ENCODE assay signal across 24 mouse cellular contexts in the genomic region with DNA sequence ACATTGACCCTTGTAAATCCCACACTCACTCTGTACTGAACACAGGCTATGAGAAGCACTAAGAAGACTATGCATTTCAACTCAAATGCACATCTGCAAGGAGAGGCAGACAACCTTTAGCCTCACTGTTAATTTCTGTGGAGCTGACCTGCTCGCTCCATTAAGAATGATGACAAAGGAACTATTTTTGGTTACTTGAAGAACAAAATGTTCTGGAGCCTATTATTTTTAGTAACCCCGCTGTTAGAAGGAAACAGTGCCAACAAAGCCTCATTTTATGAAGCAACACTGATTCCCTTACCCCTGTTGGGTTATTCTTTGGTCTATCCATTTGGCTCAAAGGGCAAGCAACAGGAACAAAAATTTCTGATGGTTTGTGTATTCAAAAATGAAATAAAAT.
DNase-seq lines count a peak whose midpoint lies in the region; TF ChIP-seq lines count a peak whose summit lies in the region.
"Had no signal": no experiment of that assay in that cellular context is flagged by ENCODE, and none has a peak within 500 bp of the region (broad histone marks: within the 10 kb centered on the region; RNA-seq: fewer than 3 reads in every experiment).

No protein-coding gene starts in this region.

- TF ChIP-seq CTCF in lung, adult 2 months (IDR thresholded peaks at IDR 0.05; ENCODE audit: insufficient read depth, low read length): no peak

- DNase-seq in adrenal gland, postnatal 14 days: peak; percentile 11
- DNase-seq in adrenal gland, adult 18-20 months (ENCODE audit: low spot score in 2 of 2): no peak
- DNase-seq in heart, adult 8-10 months (ENCODE audit: low spot score): peak; percentile 52
- DNase-seq in heart, postnatal 14 days: no peak
- DNase-seq in lung, postnatal 36 days: peak; percentile 12
- DNase-seq in lung, adult 2 months: no peak
- DNase-seq in testis, postnatal 10 days (ENCODE audit: low spot score): no peak
- DNase-seq: adrenal gland, postnatal 10 days; cerebellum, adult 18-20 months; cerebellum, postnatal 10 days; kidney, adult 2 months; kidney, postnatal 36 days; lung, postnatal 14 days; thymus, postnatal 14 days had no signal

- TF ChIP-seq POLR2A in lung, adult 2 months (IDR thresholded peaks at IDR 0.05; ENCODE audit: borderline replicate concordance, extremely low read depth, low read depth, low read length): no peak

- H3K4me3 ChIP-seq in lung, adult 2 months (replicated peaks; ENCODE audit: extremely low read depth, low read depth, low read length): no peak overlapping the region
- H3K4me3 ChIP-seq: embryonic facial prominence, embryonic 13.5 days; forebrain, embryonic 10.5 days; forebrain, embryonic 15.5 days; heart, embryonic 15.5 days; layer of hippocampus, adult 2 months; left cerebral cortex, adult 2 months; limb, embryonic 13.5 days; megakaryocyte, embryonic 14.5 days; midbrain, embryonic 12.5 days; stomach, embryonic 15.5 days had no signal

- H3K4me1 ChIP-seq in lung, adult 2 months (ENCODE audit: control insufficient read depth, insufficient read depth, low read length): no peaks in the 10 kb centered on the region; the same call in 1 of the 2 replicates
- H3K4me1 ChIP-seq: embryonic facial prominence, embryonic 13.5 days; forebrain, embryonic 10.5 days; forebrain, embryonic 15.5 days; heart, embryonic 15.5 days; limb, embryonic 13.5 days; megakaryocyte, embryonic 14.5 days; midbrain, embryonic 12.5 days; stomach, embryonic 15.5 days had no signal

- 52% methylated on average over 2 of the region's 2 CpGs for WGBS in lung, adult 2 months

- intact Hi-C loops in heart, postnatal 14 days (cut with DNase I): no loop called here

Comparison
In these comparisons a context has a peak if more than half of its experiments do, and no peak if none do; other contexts are left out.
1. DNase-seq: peak in adrenal gland, postnatal 14 days (single experiment), heart, adult 8-10 months (single experiment) and lung, postnatal 36 days (single experiment); none in adrenal gland, adult 18-20 months (0 of 2), heart, postnatal 14 days (0 of 2), lung, adult 2 months (single experiment) and testis, postnatal 10 days (single experiment).